Mouse (Mus musculus) CD4-positive helper T cell, adult 2 months (primary cell): ENCODE data around the gene Hoxb3.

Experiments used
- DNase-seq: peaks from one replicate; pipeline ENCODE4 v3.0.0-alpha.2; 2012; ENCODE audit warnings: low read depth, missing footprints, low spot score

Hoxb3 gene

GRCm38 (mm10) chr11:96323154-96323553, at the start of gene Hoxb3:
Hoxb3 (plus strand) TSS chr11:96323326.
- DNase-seq, result no peak

GRCm38 (mm10) chr11:96274428-96274827, 48.7 kb upstream of the Hoxb3 start:
- DNase-seq, result no peak

GRCm38 (mm10) chr11:96275896-96276295, 47.2 kb upstream of the Hoxb3 start:
- no peak for DNase-seq

- DNase-seq, result no peak
Observed at GRCm38 (mm10) chr11:96277151-96278044, 45.7 kb upstream of the Hoxb3 start.

GRCm38 (mm10) chr11:96278324-96278723, 44.8 kb upstream of the Hoxb3 start:
- no peak for DNase-seq

GRCm38 (mm10) chr11:96278773-96279172, 44.4 kb upstream of the Hoxb3 start:
- peak; percentile 85 for DNase-seq

GRCm38 (mm10) chr11:96279421-96280233, 43.5 kb upstream of the Hoxb3 start:
- no peak for DNase-seq

GRCm38 (mm10) chr11:96280399-96281378, 42.4 kb upstream of the Hoxb3 start:
- DNase-seq, result no peak

- no peak for DNase-seq
Observed at GRCm38 (mm10) chr11:96281396-96281795, 41.7 kb upstream of the Hoxb3 start.

- DNase-seq, result no peak
Observed at GRCm38 (mm10) chr11:96281855-96282570, 41.1 kb upstream of the Hoxb3 start, which contains the start of gene Hoxb8. Hoxb8 (plus strand) TSS chr11:96281905.

- DNase-seq, result no peak
Observed at GRCm38 (mm10) chr11:96282795-96283430, 40.2 kb upstream of the Hoxb3 start.

- DNase-seq, result peak; percentile 53
Observed at GRCm38 (mm10) chr11:96284041-96284749, 38.9 kb upstream of the Hoxb3 start.

GRCm38 (mm10) chr11:96284774-96285734, 38.1 kb upstream of the Hoxb3 start:
- DNase-seq, result no peak

- DNase-seq, result no peak
Observed at GRCm38 (mm10) chr11:96285771-96286738, 37.1 kb upstream of the Hoxb3 start, which contains the start of gene Hoxb7. Hoxb7 (plus strand) TSS chr11:96286623.

- no peak for DNase-seq
Observed at GRCm38 (mm10) chr11:96286739-96287385, 36.3 kb upstream of the Hoxb3 start.

GRCm38 (mm10) chr11:96287411-96287810, 35.7 kb upstream of the Hoxb3 start:
- no peak for DNase-seq
